Mouse (Mus musculus) liver, embryonic 11.5 days (tissue): Measurements from ENCODE around the gene Pak1. TPM values are rescaled to one million over a fixed set of nuclear protein-coding genes. Genes with fewer than 3 reads are reported as not detected.

ENCODE experiments used
- ATAC-seq: fragments of 200-750 bp; cut with Nextera tagmentation; replicated peaks from 2 replicates; pipeline ENCODE4 v1.8.0; 2017; ENCODE audit warnings: moderate number of reproducible peaks, mild to moderate bottlenecking, moderate TSS enrichment, moderate library complexity; ENCODE audit not compliant: low FRiP score
- DNase-seq: peaks from one replicate; pipeline ENCODE4 v3.0.0-alpha.2; 2017; ENCODE audit warnings: low spot score
- H3K27ac ChIP-seq: fragments of 300-500 bp; sonication (generic); 2 replicates; pipeline ENCODE4 v1.5.1; 2014; ENCODE audit warnings: mild to moderate bottlenecking, low read depth, low read length, control low read depth
- H3K27me3 ChIP-seq: fragments of 300-500 bp; sonication (generic); replicated peaks from 2 replicates; pipeline ENCODE4 v1.6.1; 2014; ENCODE audit warnings: low read length, mixed read lengths; ENCODE audit not compliant: control insufficient read depth, insufficient read depth
- H3K36me3 ChIP-seq: fragments of 300-500 bp; sonication (generic); 2 replicates; pipeline ENCODE4 v1.6.1; 2014; ENCODE audit warnings: mild to moderate bottlenecking, low read length, moderate library complexity, mixed read lengths; ENCODE audit not compliant: control insufficient read depth, insufficient read depth
- H3K4me1 ChIP-seq: fragments of 300-500 bp; sonication (generic); replicated peaks from 2 replicates; pipeline ENCODE4 v1.6.1; 2014; ENCODE audit warnings: low read length, mixed read lengths; ENCODE audit not compliant: control insufficient read depth, insufficient read depth
- H3K4me2 ChIP-seq: fragments of 300-500 bp; sonication (generic); 2 replicates; pipeline ENCODE4 v1.6.1; 2014; ENCODE audit warnings: mild to moderate bottlenecking, control low read depth, moderate library complexity
- H3K4me3 ChIP-seq: fragments of 300-500 bp; sonication (generic); 2 replicates; pipeline ENCODE4 v1.5.1; 2014; ENCODE audit warnings: low read depth, low read length, control low read depth
- H3K9ac ChIP-seq: fragments of 300-500 bp; sonication (generic); 2 replicates; pipeline ENCODE4 v1.6.1; 2014; ENCODE audit warnings: low read depth, low read length, control low read depth
- H3K9me3 ChIP-seq: fragments of 300-500 bp; sonication (generic); 2 replicates; pipeline ENCODE4 v1.6.1; 2016; ENCODE audit warnings: low read length, inconsistent platforms, mixed read lengths; ENCODE audit not compliant: control insufficient read depth
- WGBS: fragments of 180-500 bp; shearing (Covaris S2); extraction: QIAGEN DNeasy Blood & Tissue Kit; methylation state at CpG from one replicate; pipeline ENCODE4 v1.1.7; 2014; 5-methylcytosine and 5-hydroxymethylcytosine counted together
- polyA plus RNA-seq: library from polyadenylated mRNA; unstranded; fragments of >200 nt; fragmentation: Nextera tagmentation; extraction: Ambion mirVana; gene quantifications from 2 replicates; pipeline ENCODE4 v1.2.1, GENCODE M21; 2014

The Pak1 gene
- polyA plus RNA-seq, 1 experiment from 2014 or later: 15.4 TPM

DNA sequence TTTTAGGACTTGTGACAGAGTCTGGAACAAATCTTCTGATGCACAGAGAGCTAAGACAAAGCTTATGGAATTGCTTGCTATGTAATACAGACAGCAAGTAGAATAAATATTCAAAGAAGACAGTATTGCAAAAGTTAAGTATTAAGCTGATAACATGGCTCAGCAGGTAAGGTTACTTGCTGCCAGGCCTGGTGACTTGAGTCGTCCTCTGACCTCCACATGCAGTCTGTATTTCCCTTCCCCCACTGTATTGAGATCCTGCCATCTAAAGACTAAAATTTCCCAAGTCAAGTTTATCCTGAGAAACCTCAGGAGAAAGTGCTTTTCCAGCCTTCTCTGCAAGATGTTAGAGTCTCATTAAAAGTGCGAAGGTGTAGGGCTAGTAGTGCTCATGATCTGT is 40.8 kb downstream of the Pak1 start:
- H3K9me3 ChIP-seq: no peaks in the 10 kb centered on the region

DNA sequence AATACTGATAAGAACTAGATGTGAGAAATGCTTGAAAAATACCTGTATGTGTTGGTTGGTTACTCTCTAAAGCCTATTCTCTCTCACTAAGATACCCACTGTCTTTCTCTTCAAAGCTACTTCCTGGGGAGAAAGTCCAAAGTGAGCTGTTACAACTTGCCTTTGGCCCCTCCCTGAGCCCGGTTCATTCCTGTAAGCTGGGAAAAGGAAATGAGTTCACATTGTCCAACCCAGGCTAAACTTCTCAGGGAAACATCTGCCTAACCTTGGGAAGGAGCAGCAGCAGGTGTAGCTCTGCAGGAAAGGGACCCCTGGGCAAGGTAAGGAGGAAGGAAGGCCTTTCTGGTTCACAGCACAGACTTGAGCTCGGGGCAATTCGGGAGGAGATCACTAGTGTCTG is 42.4 kb downstream of the Pak1 start:
- Histone ChIP-seq H3K4me3 (no peak overlapping the region), H3K27ac (no peak overlapping the region), H3K4me2 (no peak overlapping the region), H3K9me3 (no peaks in the 10 kb centered on the region), H3K27me3 (no peaks in the 10 kb centered on the region), H3K36me3 (no peaks in the 10 kb centered on the region), H3K4me1 (no peaks in the 10 kb centered on the region), H3K9ac (no peak overlapping the region)
- 56% methylated on average over 3 of the region's 3 CpGs for WGBS
- DNase-seq (no peak), ATAC-seq (no peak)

More for the DNA sequence above, 40.8 kb downstream of the Pak1 start:
- WGBS: 75% methylated on average over 2 of the region's 2 CpGs
- H3K4me1 ChIP-seq: no peaks in the 10 kb centered on the region
- DNase-seq: no peak
- H3K9ac ChIP-seq: no peak overlapping the region
- no peak overlapping the region for H3K4me2 ChIP-seq
- no peaks in the 10 kb centered on the region for H3K36me3 ChIP-seq
- H3K27ac ChIP-seq: no peak overlapping the region
- ATAC-seq: no peak
- H3K4me3 ChIP-seq: no peak overlapping the region
- H3K27me3 ChIP-seq: no peaks in the 10 kb centered on the region

DNA sequence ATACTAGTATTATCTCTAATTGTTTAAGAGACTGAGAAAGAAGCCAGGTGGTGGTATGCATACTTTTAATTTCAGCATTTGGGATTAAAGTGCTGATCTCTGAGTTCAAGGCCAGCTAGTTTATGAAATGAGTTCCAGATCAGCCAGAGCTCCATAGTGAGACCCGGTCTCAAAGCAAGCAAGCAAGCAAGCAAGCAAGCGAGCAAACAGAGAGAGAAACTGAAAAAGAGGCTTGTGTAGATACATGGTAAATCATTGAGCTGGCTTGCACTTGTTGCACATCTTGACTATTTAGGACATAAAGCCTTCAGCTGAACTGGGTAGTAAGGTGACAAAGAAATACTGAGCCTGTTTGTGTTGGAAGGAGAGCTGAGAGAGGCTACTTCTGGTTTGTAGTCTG is 44.6 kb downstream of the Pak1 start:
- no peak for DNase-seq

DNA sequence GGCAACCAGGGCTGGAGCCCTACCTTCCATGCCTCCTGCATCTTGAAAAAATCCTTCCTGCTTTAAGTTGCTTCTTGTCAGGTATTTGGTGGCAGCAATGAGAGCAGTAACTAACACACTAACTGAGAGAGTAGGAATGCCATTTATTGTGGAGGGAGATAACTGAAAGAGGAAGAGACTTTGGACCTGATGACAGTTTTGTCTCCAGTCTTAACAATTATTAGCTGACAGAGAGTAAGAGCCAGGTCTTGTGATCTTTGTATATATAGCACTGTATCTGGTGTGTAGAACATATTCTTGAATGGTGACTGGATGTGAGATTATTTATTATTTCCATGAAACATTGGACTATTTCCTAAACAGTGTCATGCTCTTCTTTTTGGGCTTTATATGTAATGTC is 50.2 kb downstream of the Pak1 start:
- no peak for DNase-seq
- Histone ChIP-seq H3K36me3 (no peaks in the 10 kb centered on the region), H3K9me3 (no peaks in the 10 kb centered on the region), H3K9ac (no peak overlapping the region), H3K27ac (no peak overlapping the region), H3K27me3 (no peaks in the 10 kb centered on the region), H3K4me3 (no peak overlapping the region), H3K4me2 (no peak overlapping the region), H3K4me1 (peaks cover 7% of the 10 kb centered on the region)
- ATAC-seq: no peak

More for the DNA sequence above, 44.6 kb downstream of the Pak1 start:
- Histone ChIP-seq H3K4me1 (no peaks in the 10 kb centered on the region), H3K27ac (no peak overlapping the region), H3K4me2 (no peak overlapping the region), H3K36me3 (no peaks in the 10 kb centered on the region), H3K9ac (no peak overlapping the region), H3K9me3 (no peaks in the 10 kb centered on the region), H3K4me3 (no peak overlapping the region), H3K27me3 (no peaks in the 10 kb centered on the region)
- 75% methylated on average over 2 of the region's 2 CpGs for WGBS
- ATAC-seq: no peak

DNA sequence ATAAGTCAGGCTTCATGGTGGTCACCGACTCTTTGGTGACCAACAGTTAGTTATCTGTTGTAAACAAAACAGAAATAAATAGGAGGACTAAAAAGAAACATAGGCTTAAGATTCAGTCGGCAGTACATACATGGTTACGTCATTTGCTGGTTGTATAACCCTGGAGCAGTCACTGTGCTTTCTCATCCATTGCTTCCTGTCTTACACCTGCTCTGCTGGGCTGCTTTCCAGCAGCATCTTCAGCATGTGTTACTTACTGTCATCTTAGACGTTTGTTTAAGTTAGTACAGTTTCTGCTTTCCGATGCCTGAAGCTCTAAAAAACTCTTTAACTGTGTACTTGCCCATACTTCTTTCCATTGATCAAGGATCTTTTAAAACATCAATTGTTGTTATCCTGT is 53.0 kb downstream of the Pak1 start:
- no peak overlapping the region for H3K27ac ChIP-seq
- no peaks in the 10 kb centered on the region for H3K27me3 ChIP-seq
- H3K36me3 ChIP-seq: no peaks in the 10 kb centered on the region
- H3K9ac ChIP-seq: no peak overlapping the region
- H3K4me3 ChIP-seq: no peak overlapping the region
- H3K4me2 ChIP-seq: no peak overlapping the region
- peaks cover 7% of the 10 kb centered on the region for H3K4me1 ChIP-seq
- no peaks in the 10 kb centered on the region for H3K9me3 ChIP-seq
- DNase-seq (no peak), ATAC-seq (no peak)
- WGBS: 81% methylated on average over 5 of the region's 5 CpGs

DNA sequence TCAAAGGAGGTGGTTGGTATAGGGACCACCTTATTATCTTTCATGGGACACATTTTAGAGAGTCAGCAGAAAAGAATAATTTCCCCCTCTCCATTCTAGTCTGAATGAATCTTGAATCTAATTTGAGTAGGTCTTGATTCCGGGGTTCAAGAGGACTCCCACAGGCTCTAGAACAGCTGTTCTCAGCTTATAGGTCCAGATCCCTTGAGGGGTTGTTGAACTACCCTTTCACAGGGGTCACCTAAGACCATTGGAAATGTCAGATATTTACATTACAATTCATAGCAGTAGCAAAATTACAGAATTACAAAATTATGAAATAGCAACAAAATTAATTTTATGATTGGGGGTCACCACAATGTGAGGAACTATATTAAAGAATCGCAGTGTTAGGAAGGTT is 54.0 kb downstream of the Pak1 start:
- H3K4me2 ChIP-seq: peak overlapping the region; percentile 74
- no peaks in the 10 kb centered on the region for H3K36me3 ChIP-seq
- H3K27me3 ChIP-seq: no peaks in the 10 kb centered on the region
- H3K27ac ChIP-seq: no peak overlapping the region
- no peak for ATAC-seq
- no peak overlapping the region; the same call in 1 of the 2 replicates for H3K4me3 ChIP-seq
- no peaks in the 10 kb centered on the region for H3K9me3 ChIP-seq
- H3K9ac ChIP-seq: no peak overlapping the region
- peaks cover 7% of the 10 kb centered on the region for H3K4me1 ChIP-seq
- 66% methylated on average over 2 of the region's 2 CpGs for WGBS
- DNase-seq: no peak

GRCm38 (mm10) chr7:97842806-97843570 is 54.6 kb downstream of the Pak1 start:
- peak; percentile 73 for DNase-seq
- Histone ChIP-seq H3K27ac (no peak overlapping the region), H3K27me3 (no peaks in the 10 kb centered on the region), H3K4me1 (peaks cover 7% of the 10 kb centered on the region), H3K4me3 (peak overlapping the region; percentile 59), H3K36me3 (no peaks in the 10 kb centered on the region), H3K9me3 (no peaks in the 10 kb centered on the region), H3K9ac (peak overlapping the region; percentile 75), H3K4me2 (peak overlapping the region; percentile 74)
- peak; percentile 96 for ATAC-seq
- WGBS: 6% methylated on average over 20 of the region's 22 CpGs

- H3K9ac ChIP-seq: no peak overlapping the region
- no peaks in the 10 kb centered on the region for H3K9me3 ChIP-seq
- no peak for DNase-seq
- ATAC-seq: no peak
- H3K27me3 ChIP-seq: no peaks in the 10 kb centered on the region
- H3K4me1 ChIP-seq: peaks cover 7% of the 10 kb centered on the region
- WGBS: 78% methylated on average over 3 of the region's 3 CpGs
- no peak overlapping the region for H3K4me2 ChIP-seq
- no peaks in the 10 kb centered on the region for H3K36me3 ChIP-seq
- no peak overlapping the region for H3K27ac ChIP-seq
- no peak overlapping the region for H3K4me3 ChIP-seq
Observed at GRCm38 (mm10) chr7:97844419-97844818, 56.1 kb downstream of the Pak1 start.

- ATAC-seq (no peak), DNase-seq (no peak)
- Histone ChIP-seq H3K4me1 (peaks cover 7% of the 10 kb centered on the region), H3K36me3 (no peaks in the 10 kb centered on the region), H3K4me2 (no peak overlapping the region), H3K9me3 (no peaks in the 10 kb centered on the region), H3K4me3 (no peak overlapping the region), H3K9ac (no peak overlapping the region), H3K27me3 (no peaks in the 10 kb centered on the region), H3K27ac (no peak overlapping the region)
- 73% methylated on average over 2 of the region's 2 CpGs for WGBS
Observed at GRCm38 (mm10) chr7:97845546-97845945, 57.2 kb downstream of the Pak1 start.
